Mouse (Mus musculus): Measurements from ENCODE around the gene Nol12.

The Nol12 gene

DNA sequence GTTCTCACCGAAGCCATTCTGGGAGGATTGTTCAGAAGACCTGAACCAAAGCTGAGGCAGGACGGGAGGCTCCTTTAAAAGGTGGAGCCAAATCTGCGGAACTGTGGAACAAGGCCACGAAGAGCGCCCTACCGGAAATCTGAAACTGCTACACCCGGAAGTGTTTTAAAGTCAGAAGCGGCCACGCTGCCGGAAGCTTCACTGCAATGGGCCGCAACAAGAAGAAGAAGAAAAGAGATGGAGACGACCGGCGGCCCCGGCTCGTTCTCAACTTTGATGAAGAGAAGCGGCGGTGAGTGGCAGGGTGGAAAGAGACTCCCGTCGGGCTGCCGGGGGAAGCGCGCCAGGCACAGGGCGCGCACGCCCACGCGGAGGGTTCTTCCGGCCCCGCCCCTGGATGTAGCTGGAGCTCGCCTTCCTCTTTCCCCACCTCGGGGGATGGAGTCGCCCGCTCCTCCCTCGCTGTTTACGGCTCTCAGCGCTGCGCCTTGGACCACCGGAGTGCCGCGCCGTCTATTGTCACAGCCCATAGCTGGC lies at the start of gene Nol12:
Gene Nol12, plus strand, starts transcription at position 150 of the 537 bp plus-strand sequence.
- peak; percentile 84 for DNase-seq

DNA sequence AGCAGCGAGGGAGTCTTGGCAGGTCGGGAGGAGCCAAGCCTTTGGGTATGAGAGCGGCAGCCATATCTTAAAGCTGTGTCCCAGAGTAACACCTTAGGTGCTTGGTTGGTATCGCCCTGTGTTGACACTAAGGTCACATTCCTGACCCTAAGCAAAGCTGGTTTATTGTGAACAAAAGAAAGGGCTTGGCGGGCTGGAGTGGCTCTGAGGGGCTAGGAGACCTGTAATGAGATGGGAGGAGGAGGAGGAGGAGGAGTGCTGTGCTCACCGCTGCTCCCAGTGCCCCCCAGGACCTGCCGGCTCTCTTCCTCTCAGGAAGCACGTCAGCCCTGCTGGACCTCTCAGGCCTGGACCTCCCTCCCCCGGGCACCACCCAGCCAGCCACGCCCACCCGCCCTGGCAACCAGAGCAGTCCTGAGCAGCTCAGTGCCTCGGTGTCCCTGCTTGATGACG lies 45.3 kb upstream of the Nol12 start:
- DNase-seq, result no peak

DNA sequence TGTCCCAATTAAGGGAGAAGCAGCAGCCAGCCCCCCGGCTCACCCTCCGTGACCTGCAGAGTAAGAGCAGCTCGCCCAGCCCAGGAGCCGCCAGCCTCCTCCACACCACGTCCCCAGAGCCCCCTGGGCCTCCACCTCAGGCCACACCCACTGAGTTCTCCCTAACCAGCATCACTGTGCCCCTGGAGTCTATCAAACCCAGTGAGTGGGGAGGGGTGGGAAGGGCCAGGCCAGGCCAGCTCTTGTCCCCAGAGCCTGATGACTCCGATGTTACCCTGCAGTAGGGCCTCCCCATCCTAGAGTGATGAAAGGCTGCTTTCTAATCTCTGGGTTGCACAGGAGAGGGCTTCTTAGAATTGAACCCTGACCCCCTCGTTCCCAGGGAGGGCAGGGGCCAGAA lies 42.3 kb upstream of the Nol12 start:
- no peak for DNase-seq

DNA sequence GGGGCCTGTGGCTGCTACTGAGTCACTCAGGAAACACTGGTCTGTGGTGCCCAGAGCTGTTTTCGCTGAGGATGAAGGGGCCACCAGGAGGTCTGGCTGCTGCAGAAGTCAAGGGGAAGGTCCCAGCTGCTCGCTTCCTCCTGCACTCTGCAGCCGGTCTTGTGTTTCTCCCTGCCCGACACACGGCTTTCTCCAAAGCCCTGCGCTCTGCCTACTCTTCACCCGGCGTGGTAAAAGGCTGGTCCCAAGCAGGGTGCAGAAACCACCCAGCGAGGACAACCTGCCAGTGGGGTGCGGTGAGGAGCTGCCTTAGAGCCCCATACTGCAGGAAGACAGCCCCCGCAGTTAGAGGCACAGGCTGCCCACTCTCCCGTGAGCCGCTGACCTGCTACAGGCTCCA lies 40.0 kb upstream of the Nol12 start:
- DNase-seq, result no peak

DNA sequence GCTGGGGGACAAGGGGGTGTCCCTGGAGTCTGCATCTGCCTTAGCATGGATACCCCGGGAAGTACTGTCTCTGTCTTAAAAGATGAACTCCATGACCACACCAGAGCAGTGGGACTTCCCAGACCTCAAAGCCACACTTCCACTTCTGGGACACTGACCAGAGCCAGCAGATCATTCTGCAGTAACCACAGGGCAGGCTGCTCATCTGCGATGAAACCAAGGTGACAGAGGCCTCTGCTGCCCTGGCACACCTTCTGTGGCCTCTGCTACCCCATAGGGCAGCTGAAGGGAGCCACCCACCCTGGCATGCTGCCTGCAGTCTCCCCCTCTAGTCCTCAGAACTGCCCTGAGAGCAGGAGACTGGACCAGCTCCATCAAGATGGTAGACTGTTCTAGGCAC lies 39.0 kb upstream of the Nol12 start:
- DNase-seq, result no peak

DNA sequence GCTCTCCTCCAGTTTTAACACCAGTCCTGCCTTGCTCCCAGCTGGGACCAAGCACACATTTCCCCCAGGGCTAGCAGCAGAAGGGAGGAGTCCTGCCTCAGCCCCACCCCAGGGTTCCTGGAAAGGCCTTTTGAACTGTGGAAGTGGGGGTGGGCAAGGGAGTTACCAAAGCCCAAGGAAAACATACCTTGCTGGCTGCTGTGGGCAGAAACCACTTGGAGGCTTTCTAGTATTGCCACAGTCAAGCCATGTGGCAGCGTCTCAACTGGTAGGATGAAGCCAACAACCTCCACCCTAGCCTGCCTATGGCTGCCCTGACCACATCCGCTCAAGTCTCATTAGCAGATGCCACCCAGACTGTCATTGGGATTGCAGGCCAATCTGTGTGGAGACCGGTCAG lies 38.6 kb upstream of the Nol12 start:
- no peak for DNase-seq

DNA sequence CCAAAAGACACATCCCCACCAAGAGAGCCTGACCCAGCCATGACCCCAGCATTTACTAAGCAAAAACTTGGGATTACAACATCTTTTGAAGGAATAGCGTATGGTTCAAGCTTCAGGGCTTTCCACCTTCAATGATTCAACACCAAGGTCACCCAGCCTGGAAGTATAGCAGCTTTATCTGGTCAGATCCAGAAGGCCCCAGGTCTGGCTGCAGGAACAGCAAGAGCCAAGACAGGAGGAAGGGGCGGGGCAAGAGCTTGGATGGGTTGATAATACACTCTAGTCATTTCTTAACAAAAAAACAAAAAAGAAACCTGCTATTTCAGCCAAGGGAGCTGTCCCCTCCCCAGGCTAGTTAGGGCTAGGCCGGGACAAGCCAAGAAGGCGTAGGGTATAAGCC lies 37.2 kb upstream of the Nol12 start:
- no peak for DNase-seq

DNA sequence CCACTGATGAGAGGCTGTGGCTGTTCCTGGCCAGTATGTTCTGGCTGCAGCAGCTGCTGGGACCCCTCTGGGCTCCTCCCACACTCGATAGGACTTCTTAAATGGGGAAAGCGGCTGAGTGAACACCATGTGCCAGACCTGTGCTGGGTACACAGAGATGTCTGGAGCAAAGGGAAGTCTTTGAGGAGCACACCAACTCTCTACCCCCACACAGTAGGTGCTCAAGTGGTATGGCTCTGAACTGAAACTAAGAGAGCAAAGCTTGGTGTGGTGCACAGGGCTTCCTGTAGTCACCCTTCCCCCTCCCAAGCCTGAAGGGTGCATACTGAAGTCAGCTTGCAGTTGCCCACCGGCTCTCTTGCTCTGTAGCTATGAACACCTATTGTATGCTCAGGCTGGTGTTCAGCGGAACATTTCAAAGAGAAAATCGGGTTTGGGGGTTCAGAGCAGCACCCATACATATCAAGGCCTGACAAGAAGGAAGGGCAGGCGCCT lies 36.2 kb upstream of the Nol12 start:
- no peak for DNase-seq

DNA sequence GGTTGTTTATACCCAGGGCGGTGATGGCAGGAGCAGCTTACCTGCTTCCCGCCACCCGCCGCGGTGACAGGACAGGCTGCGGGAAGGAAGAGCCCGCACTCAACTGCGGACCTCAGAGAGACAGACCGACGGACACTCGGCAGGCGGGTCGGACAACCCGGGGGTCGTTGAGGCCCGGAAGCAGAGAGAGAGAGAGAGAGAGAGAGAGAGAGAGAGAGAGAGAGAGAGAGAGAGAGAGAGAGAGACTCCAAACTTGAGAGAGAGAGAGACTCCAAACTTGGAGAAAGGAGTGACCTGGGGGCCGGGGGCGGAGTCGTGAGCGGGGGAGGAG lies 35.4 kb upstream of the Nol12 start, which contains the start of gene Gm49510:
Gene Gm49510, plus strand, starts transcription at position 259 of the 331 bp plus-strand sequence.
- DNase-seq, result no peak

DNA sequence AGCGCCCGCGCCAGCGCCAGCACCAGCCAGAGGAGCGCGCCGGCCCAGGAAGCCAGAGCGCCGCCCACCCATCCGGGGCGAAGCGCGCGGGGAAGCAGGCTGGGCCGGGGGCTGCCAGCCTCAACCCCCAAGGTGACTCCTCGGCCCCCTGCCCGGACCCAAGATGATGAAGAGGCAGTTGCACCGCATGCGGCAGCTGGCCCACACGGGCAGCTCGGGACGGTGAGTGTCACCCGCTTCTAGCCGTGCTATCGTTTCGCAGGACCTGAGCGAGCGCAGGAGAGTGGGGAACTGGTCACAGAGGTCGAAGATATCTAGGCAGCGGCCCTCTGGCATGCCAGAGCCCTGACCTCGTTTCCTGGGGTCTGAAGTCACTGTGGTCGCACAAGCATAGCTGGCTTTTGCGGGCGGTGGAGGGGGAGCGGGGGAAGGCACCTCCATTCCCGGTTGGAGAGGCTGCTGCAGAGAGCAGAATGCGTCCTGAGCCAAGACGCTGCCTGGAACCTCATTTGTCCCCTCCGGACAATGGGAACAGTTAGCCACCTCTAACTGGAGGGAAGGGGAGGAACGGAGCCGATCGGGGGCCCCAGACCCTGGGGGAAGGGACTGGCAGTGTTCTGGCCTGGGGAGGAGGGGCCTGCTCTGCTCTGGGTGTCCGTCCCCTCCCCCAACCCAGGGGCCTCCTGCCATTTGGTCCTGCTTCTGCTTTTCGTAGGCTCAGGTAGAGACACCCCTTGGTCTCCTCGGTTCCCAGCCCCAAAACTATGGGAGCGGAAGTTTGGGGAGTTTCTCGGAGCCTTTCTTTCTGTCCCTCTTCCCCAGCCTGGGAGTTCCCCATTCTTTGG lies 34.8 kb upstream of the Nol12 start, which contains the start of gene Sh3bp1:
Gene Sh3bp1, plus strand, starts transcription at position 29 of the 845 bp plus-strand sequence.
- DNase-seq, result peak; percentile 59

DNA sequence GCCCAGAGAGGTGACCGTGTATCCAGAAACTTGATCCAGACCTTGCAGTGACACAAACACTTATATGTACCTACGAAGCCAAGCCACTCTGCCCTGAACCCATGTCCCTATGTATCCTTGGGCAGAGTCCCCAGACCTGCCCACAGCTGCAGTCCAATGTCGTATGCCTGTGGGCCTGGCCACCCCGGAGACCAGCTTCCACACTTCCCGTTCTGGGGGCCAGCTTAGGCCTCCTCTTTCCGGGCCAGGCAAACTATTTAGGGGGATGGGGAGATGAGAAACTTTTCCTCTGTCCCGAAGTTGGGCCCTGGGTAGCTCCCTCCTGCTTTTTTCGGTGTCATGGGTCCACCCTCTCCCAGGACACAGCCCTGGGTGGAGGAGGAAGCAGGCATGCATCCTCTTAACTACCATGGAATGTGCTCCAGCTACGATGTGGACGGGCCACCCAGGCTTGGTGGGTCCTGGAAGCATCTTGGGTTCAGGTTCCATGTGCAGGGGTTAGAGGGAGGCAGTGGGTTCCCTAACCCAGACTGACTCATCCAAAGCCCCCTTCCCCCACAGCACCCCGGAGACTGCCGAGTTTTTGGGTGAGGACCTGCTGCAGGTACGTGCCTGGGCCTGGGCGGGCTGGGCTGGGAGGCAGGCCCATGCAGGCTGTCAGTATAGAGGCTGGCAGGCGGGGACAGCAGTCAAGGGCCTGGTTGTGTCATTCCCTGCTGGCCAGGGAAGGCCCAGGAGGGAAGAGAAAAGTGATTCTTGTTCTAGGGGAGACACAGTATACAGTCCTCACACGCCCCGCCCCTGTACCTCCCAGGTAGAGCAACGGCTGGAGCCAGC lies 33.9 kb upstream of the Nol12 start:
- DNase-seq, result no peak

DNA sequence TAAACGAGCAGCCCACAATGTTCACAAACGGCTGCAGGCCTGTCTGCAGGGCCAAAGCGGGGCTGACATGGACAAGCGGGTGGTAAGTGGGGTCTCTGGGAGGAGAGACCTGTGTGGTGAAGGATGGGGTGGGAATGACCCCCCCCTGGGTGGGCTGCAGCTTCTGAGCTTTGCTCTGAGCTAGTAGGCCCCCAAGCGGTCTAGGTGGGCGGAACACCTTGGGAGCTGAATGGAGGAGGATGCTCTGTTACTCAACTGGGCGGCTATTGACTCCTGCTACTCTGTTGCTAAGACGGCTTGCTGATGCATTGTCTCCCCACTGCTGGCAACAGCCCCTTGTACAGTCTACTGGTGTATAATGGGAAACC lies 33.3 kb upstream of the Nol12 start:
- peak; percentile 52 for DNase-seq

DNA sequence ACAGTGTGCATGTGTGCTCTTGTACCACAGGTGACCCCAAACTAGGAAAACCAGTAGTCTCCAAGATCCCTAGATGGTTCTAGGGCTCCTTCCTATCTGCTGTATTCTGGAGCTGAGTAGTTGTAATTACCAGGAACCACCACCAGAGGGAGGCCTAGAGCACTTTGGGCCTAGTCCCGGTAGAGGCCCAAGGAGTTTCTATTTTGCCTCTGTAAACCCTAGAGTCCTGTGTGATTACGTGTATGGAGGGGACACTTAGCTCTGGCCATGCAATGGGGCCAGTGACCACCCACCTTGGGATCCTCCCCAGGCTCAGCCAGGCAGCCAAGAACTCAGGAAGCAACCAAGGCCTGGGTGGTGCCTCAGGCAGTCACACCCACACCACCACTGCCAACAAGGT lies 31.5 kb upstream of the Nol12 start:
- DNase-seq, result peak; percentile 77

DNA sequence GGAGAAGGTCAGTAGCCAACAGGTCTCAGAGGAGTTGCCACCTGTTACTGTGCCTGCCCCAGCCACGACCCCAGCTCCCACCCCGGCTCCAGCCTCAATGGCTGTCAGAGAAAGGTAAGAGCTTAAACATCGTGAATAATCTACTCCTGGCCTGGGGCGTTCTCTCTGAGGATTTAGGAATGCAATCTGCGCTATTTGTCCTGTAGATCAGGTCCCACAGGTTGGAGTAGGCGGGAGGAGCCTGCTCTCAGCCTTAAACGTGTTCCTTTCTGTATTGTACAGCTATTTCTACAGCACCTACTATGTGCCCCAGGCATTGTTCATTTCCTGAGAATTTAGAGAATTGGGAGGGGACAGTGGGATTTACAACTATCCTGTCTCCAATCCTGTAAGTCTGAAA lies 26.3 kb upstream of the Nol12 start:
- DNase-seq, result no peak

DNA sequence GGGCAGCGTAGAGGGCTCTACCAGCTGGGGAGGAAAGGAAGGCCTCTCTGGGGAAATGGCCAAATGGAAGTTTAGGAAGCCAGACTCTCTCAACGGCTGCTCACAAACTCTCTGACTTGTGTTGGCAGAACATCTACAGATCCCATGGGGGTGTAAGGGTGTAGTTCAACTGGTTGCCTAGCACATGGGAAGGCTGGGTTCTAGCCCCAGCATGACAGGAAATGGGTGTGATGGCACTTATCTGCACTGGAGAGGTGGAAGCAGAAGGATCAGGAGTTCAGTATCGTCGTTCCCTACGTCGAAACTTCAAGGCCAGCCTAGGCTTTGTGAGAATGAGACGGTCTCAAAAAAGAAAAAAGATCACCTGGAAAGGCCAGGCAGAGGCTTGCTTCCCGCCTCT lies 25.8 kb upstream of the Nol12 start:
- no peak for DNase-seq

DNA sequence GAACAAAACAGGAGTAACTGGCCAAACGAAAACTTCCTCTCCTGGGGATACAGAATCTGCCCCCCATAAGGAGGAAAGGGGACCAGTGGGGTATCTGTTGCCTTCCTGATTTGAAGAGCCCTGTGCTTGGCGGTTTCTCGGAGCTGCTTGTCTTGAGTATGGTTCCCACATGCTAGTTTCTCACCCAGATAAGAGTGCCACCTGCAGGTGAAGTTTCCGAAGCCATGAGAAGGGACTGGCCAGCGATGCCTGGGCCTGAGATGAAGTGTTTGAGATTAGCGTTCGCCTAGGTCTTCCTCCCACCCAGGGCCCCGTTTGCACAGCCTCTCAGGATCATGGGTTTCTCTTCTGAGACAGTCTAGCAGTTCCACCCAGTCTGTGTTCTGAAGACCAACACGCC lies 22.7 kb upstream of the Nol12 start:
- DNase-seq, result peak; percentile 59

DNA sequence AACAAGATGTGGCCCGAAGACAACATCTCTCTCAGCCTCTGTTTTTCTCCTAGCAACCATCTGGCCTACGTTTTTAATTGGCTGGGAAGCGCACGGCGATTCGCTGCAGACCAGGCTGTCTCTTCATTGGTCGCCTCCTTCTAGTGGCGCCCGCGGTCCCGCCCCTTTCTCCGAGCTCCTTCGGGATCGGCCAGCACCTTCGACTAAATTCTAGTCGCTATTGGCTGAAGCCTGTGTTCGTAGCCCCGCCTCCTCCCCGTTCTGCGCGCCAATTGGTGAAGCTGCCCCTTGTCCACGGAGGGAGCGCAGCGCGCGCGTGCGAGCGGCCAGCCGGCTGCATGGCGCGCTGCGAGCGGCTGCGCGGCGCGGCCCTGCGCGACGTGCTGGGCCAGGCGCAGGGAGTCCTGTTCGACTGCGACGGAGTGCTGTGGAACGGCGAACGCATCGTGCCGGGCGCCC lies 21.1 kb upstream of the Nol12 start, which contains the start of gene Pdxp:
Gene Pdxp, plus strand, starts transcription at position 288 of the 459 bp plus-strand sequence.
- DNase-seq, result peak; percentile 99

DNA sequence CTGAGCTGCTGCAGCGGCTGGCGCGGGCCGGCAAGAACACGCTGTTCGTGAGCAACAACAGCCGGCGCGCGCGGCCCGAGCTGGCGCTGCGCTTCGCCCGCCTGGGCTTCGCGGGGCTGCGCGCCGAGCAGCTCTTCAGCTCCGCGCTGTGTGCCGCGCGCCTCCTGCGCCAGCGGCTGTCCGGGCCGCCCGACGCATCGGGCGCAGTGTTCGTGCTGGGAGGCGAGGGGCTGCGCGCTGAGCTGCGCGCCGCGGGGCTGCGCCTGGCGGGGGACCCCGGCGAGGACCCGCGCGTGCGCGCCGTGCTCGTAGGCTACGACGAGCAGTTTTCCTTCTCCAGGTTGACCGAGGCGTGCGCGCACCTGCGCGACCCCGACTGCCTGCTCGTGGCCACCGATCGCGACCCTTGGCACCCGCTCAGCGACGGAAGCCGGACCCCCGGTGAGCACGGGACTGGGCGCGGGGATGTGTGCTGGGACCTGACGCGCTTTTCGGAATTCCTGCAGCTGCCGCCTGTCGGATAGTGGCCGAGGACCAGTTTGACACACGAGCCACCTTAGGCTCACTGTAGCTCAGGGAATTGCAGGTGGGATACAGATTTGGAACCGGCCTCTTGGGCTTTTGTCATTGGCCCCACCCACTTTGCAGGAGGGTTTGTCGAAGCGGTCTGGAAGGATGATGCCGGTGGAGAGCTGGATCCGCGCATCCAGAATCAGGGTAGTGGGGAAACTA lies 20.5 kb upstream of the Nol12 start:
- DNase-seq, result peak; percentile 86

DNA sequence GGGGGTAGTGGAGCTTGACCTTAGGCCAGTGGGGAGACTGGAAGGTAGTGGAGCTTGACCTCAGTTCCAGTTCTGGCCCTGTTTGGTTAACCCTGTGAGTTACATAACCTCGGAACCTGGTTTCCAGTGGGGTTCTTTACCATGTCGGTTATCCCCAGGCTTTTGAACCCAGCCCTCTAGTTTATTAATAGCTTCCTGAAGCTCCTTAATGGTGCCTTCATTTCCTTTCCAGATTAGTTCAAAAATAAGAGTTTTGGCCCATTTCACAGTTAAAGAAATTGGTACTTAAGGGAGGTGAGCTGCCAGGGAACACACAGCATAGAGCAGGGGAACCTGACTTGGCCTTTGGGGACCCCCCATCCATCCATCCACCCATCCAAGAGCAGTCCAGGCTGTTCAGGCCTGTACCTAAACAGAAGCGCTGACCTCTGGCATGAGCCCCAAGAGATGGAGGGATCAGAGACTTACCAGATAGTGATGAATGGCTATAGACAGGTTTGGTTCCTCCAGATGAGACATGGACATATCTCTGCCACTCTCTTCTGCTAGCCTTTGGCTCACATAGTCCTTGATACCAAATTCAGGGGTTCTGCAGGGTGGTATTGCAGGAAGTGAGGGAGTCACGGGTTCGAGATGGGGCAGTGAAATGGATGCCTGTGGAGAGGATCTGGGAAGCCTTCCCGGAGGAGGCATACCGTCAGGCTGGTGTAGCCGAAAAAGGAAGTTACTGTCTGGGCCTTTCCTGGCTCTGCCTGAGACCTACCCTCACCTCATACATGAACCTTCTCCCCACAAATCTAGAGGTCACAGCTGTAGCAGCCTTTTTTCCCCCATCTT lies 19.7 kb upstream of the Nol12 start:
- DNase-seq, result peak; percentile 74

DNA sequence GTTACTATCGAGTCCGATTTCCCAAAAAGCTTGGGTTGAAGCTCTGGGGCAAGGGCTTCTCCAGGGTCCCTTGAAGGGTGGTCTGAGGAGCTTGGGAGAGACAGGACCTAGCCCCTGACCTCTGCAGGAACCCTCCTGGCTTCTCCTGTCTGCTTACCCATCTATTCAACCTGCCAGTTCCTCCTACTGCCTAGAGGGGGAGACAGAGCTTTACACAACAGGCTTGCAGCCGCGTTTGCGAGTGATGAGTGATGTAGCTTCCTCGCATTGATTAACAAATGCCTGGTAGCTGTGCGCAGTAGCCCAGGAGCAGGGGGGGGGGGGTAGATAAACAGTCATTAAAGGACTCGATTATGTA lies 19.1 kb upstream of the Nol12 start:
- DNase-seq, result peak; percentile 86

DNA sequence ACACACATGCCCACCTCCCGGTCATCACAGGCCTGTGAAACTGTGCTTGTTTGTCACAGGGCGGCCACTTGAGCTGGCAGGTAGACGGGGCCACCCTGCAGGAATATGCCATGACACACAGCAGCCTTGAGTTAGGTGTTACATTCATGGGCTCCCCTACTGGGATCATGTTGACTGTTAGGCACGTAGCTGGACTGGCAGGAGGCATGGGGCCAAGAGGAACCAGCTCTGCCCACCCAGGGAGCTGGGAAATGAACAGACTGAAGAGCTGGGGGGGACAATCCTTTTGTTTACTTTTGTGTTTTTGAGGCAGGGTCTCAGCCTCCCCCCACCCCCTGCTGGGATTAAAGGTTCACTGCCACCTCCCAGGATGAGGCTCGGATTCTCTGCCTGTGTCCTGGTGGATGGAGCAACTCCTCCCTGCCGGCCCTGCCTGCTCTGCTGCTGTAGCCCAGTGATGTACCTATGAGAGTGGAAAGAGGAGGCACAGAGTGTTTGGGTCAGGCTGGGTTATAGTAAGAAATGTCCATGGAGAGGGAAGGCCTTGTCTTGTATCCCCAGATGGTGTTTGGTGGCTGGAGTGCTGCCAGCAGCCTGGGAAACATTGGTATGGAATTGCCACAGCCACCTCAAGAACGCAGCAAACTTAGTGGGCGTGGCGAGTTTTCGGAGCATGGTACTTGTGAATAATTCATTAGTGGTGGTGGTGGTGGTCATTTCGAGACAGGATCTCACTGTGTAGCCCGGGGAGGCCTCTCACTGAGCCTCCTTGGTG lies 18.5 kb upstream of the Nol12 start:
- DNase-seq, result peak; percentile 80

All from cerebellum, adult 9-11 months (tissue).